Comparison of ENCODE assay signal across 27 mouse cellular contexts in genomic region chr16:92820451-92820850, GRCm38 (mm10). TPM values are rescaled to one million over a fixed set of nuclear protein-coding genes. Genes with fewer than 3 reads are reported as not detected.
DNase-seq lines count a peak whose midpoint lies in the region; ATAC-seq lines count a peak whose summit lies in the region.
"Had no signal": no experiment of that assay in that cellular context is flagged by ENCODE, and none has a peak within 500 bp of the region (broad histone marks: within the 10 kb centered on the region; RNA-seq: fewer than 3 reads in every experiment).

No protein-coding gene starts in this region.

- 0 out of 2 replicates have a peak overlapping the region, but pooled peaks have one; percentile 82 for H3K4me2 ChIP-seq in liver, embryonic 13.5 days
- H3K4me2 ChIP-seq: forebrain, embryonic 15.5 days; heart, embryonic 12.5 days; kidney, embryonic 15.5 days; limb, embryonic 13.5 days; neural tube, embryonic 13.5 days had no signal

- H3K4me1 ChIP-seq in megakaryocyte, embryonic 14.5 days = peaks cover 87% of the 10 kb centered on the region
- peaks cover 95% of the 10 kb centered on the region for H3K4me1 ChIP-seq in liver, embryonic 13.5 days (replicated peaks)

- WGBS in liver, embryonic 13.5 days (ENCODE audit: insufficient replicate concordance) = 59% methylated on average over 6 of the region's 6 CpGs

- peak overlapping the region; percentile 95; the same call in 1 of the 2 replicates for H3K27ac ChIP-seq in liver, embryonic 13.5 days
- H3K27ac ChIP-seq: embryonic facial prominence, embryonic 10.5 days; forebrain, embryonic 15.5 days; hindbrain, embryonic 10.5 days; kidney, embryonic 15.5 days; limb, embryonic 13.5 days; neural tube, embryonic 13.5 days had no signal

- no peak overlapping the region; the same call in 1 of the 2 replicates for H3K9ac ChIP-seq in liver, embryonic 13.5 days
- H3K9ac ChIP-seq: forebrain, embryonic 15.5 days; heart, embryonic 12.5 days; kidney, embryonic 15.5 days; limb, embryonic 13.5 days; neural tube, embryonic 13.5 days had no signal

- H3K36me3 ChIP-seq in megakaryocyte, embryonic 14.5 days (replicated peaks; ENCODE audit: low read length) = peaks cover 86% of the 10 kb centered on the region
- no peaks in the 10 kb centered on the region; the same call in 1 of the 2 replicates for H3K36me3 ChIP-seq in liver, embryonic 13.5 days
- H3K36me3 ChIP-seq: embryonic facial prominence, embryonic 10.5 days; forebrain, embryonic 15.5 days; heart, embryonic 12.5 days; hindbrain, embryonic 10.5 days; kidney, embryonic 15.5 days; limb, embryonic 13.5 days; neural tube, embryonic 13.5 days had no signal

- peak overlapping the region; percentile 73 for H3K4me3 ChIP-seq in megakaryocyte, embryonic 14.5 days (replicated peaks)
- no peak overlapping the region for H3K4me3 ChIP-seq in liver, embryonic 13.5 days (replicated peaks)
- H3K4me3 ChIP-seq: embryonic facial prominence, embryonic 10.5 days; forebrain, embryonic 15.5 days; heart, embryonic 12.5 days; hindbrain, embryonic 10.5 days; kidney, embryonic 15.5 days; limb, embryonic 13.5 days; neural tube, embryonic 13.5 days had no signal

- no peak for ATAC-seq in megakaryocyte, adult 5-6 weeks (ENCODE audit: poor library complexity, severe bottlenecking)
- ATAC-seq in CD4-positive, CD25-positive, alpha-beta regulatory T cell, adult 4 months = peak; percentile 4
- ATAC-seq in liver, embryonic 13.5 days (ENCODE audit: low read depth) = no peak
- ATAC-seq: forebrain, embryonic 15.5 days; hindbrain, embryonic 16.5 days; intestine, postnatal 0 days had no signal

- no peaks in the 10 kb centered on the region for H3K9me3 ChIP-seq in megakaryocyte, embryonic 14.5 days
- no peaks in the 10 kb centered on the region for H3K9me3 ChIP-seq in liver, embryonic 13.5 days (replicated peaks)
- H3K9me3 ChIP-seq: embryonic facial prominence, embryonic 10.5 days; forebrain, embryonic 15.5 days; heart, embryonic 12.5 days; hindbrain, embryonic 10.5 days; kidney, embryonic 15.5 days; limb, embryonic 13.5 days; neural tube, embryonic 13.5 days had no signal

- DNase-seq in liver, embryonic 13.5 days = no peak
- DNase-seq in adrenal gland, adult 8-10 months = no peak
- no peak for DNase-seq in gastrocnemius, adult 18-20 months (ENCODE audit: low spot score)
- DNase-seq in Muller cell, postnatal 12 days (ENCODE audit: inconsistent ontology term) = no peak
- DNase-seq: adrenal gland, postnatal 36 days; cerebellum, adult 11 months; cerebellum, adult 9-11 months; gastrocnemius, postnatal 14 days; heart, adult 11 months; heart, postnatal 10 days; kidney, postnatal 36 days; lung, adult 18-20 months; lung, postnatal 10 days; midbrain, embryonic 14.5 days; right cerebral cortex, postnatal 4 days had no signal

- no peaks in the 10 kb centered on the region for H3K27me3 ChIP-seq in megakaryocyte, embryonic 14.5 days (replicated peaks)
- H3K27me3 ChIP-seq in liver, embryonic 13.5 days = no peaks in the 10 kb centered on the region
- H3K27me3 ChIP-seq: forebrain, embryonic 15.5 days; limb, embryonic 13.5 days had no signal

RNA-seq across cellular contexts. Expression of gene Runx1, which starts 5.5 kb away (rescaled TPM):
- 322 and 895 TPM in 2 replicates for polyA plus RNA-seq in megakaryocyte, embryonic 14.5 days (2012; ENCODE audit: insufficient read depth, low replicate concordance)
- 93.4 and 112 TPM in 2 replicates for total RNA-seq in megakaryocyte, adult 5-6 weeks (2015)
- 44.7 and 61.5 TPM in 2 replicates for total RNA-seq in megakaryocyte, adult 5-6 weeks (2017)
- polyA plus RNA-seq in CD4-positive, CD25-positive, alpha-beta regulatory T cell, adult 4 months (2017; shearing (Covaris generic)) = 10 to 100 TPM; 40.2 to 41.6 TPM
- 5.9 and 6.9 TPM in 2 replicates for polyA plus RNA-seq in liver, embryonic 13.5 days (2015; fragmentation: Nextera tagmentation; extraction: Ambion mirVana)
- 1 to 10 TPM; 4.1 to 7.8 (median 5.3) TPM for total RNA-seq in adrenal gland, adult 8-10 months (2022)
- 1 to 10 TPM; 2.5 to 3.8 TPM for total RNA-seq in gastrocnemius, adult 18-20 months (2021)

Comparison
In these comparisons a context has a peak if more than half of its experiments do, and no peak if none do; other contexts are left out.
1. RNA of gene Runx1, which starts 5.5 kb away (total RNA-seq): 44.7 to 112 TPM in megakaryocyte, adult 5-6 weeks; 4.1 to 7.8 TPM in adrenal gland, adult 8-10 months and 2.5 to 3.8 TPM in gastrocnemius, adult 18-20 months; every median in the first group is over 4 times any median in the second.